Mouse (Mus musculus): ENCODE data around the gene Sry. TPM values are rescaled to one million over a fixed set of nuclear protein-coding genes. Genes with fewer than 3 reads are reported as not detected.

Gene Sry
- total RNA-seq (2021): not detected
- long read RNA-seq, experiment 1: 0 reads
- long read RNA-seq, experiment 2: 0 reads

DNA sequence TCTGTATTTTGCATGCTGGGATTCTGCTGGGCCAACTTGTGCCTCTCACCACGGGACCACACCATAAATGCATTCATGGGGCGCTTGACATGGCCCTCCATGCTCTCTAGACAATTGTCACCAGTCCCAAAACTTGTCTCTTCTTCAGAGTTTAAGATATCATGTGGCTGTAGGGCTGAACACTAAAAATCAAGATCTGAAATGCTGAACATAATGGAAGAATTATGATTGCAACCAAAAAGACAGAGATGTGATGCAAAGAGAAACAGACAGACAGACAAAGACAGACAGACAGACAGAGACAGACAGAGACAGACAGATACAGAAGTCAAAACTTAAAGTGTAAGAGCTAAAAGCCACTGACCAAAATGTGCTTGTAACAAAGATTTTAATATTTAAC, at the start of gene Sry:
Sry (minus strand) TSS at position 101 of the 400 bp plus-strand sequence.
- intact Hi-C loops (cut with DNase I): no loop called here
- no peak for DNase-seq

Other genes with a start within 250 kb of the Sry start
- not detected for gene H2al2c, start 64.6 kb downstream of the Sry start, total RNA-seq (2021)
- not detected for gene H2al2b, start 57.0 kb upstream of the Sry start, total RNA-seq (2021)
- not detected for gene Gm4064, start 132.5 kb upstream of the Sry start, total RNA-seq (2021)
- not detected for gene Rbmy, start 167.0 kb upstream of the Sry start, total RNA-seq (2021)
- not detected for gene Gm10256, start 167.0 kb upstream of the Sry start, total RNA-seq (2021)
- not detected for gene Gm10352, start 237.3 kb upstream of the Sry start, total RNA-seq (2021)